Mouse (Mus musculus): ENCODE data around the gene Slc35d3. TPM values are rescaled to one million over a fixed set of nuclear protein-coding genes. Genes with fewer than 3 reads are reported as not detected.

Slc35d3 gene
- polyA plus RNA-seq (2014; fragmentation: Illumina TruSeq; extraction: RNeasy Lipid Tissue Mini Kit (QIAGEN cat#74804); ENCODE audit: low read depth, low replicate concordance): not detected

GRCm38 (mm10) chr10:19850998-19851691 lies at the start of gene Slc35d3:
Slc35d3 (minus strand) TSS chr10:19851459.

Other genes with a start within 250 kb of the Slc35d3 start
- gene Il22ra2, start 229.5 kb downstream of the Slc35d3 start, polyA plus RNA-seq (2014; fragmentation: Illumina TruSeq; extraction: RNeasy Lipid Tissue Mini Kit (QIAGEN cat#74804); ENCODE audit: low read depth, low replicate concordance): not detected
- not detected for gene Il20ra, start 138.9 kb downstream of the Slc35d3 start, polyA plus RNA-seq (2014; fragmentation: Illumina TruSeq; extraction: RNeasy Lipid Tissue Mini Kit (QIAGEN cat#74804); ENCODE audit: low read depth, low replicate concordance)
- gene Pex7, start 56.2 kb upstream of the Slc35d3 start, polyA plus RNA-seq (2014; fragmentation: Illumina TruSeq; extraction: RNeasy Lipid Tissue Mini Kit (QIAGEN cat#74804); ENCODE audit: low read depth, low replicate concordance): 33.9 TPM
- gene Map3k5, start 83.0 kb upstream of the Slc35d3 start, polyA plus RNA-seq (2014; fragmentation: Illumina TruSeq; extraction: RNeasy Lipid Tissue Mini Kit (QIAGEN cat#74804); ENCODE audit: low read depth, low replicate concordance): 22.7 TPM

Measured in heart, adult 10 weeks (tissue).